Mouse (Mus musculus): ENCODE measurements at regions not wholly inside any gene's neighbourhood (a gene's known extent, or its start where the extent isn't known, plus 50 kb on each side); places are given as distances from the start of the nearest gene placed in this dataset.
"Not testable (repeated sequence)": the region's sequence is repeated elsewhere in the genome, so short reads cannot be mapped to it uniquely, and the experiment has no call there.

- TF ChIP-seq RCOR1 (IDR thresholded peaks at IDR 0.05; ENCODE audit: low read depth, low read length); POLR2A (IDR thresholded peaks at IDR 0.05; ENCODE audit: control insufficient read depth in 1 of 2, insufficient read depth in 1 of 2, low read depth in 1 of 2, low read length in 2 of 2, poor library complexity in 1 of 2); NRF1 (IDR thresholded peaks at IDR 0.05; ENCODE audit: insufficient read depth, low read depth, low read length, poor library complexity, severe bottlenecking); EP300 (IDR thresholded peaks at IDR 0.05; ENCODE audit: low read depth in 1 of 2, low read length in 2 of 2); CTCF (IDR thresholded peaks at IDR 0.05 in 2 of 3, conservative IDR thresholded peaks at IDR 0.05 in 1 of 3; ENCODE audit: control insufficient read depth in 1 of 3, insufficient read depth in 1 of 3, low read depth in 2 of 3, low read length in 3 of 3, poor library complexity in 1 of 3, severe bottlenecking in 1 of 3); MAZ (IDR thresholded peaks at IDR 0.05; ENCODE audit: low read depth, low read length); HCFC1 (IDR thresholded peaks at IDR 0.05; ENCODE audit: low read depth, low read length); MYC (IDR thresholded peaks at IDR 0.05; ENCODE audit: low read depth, low read length); MAX (IDR thresholded peaks at IDR 0.05; ENCODE audit: low read length); ETS1 (IDR thresholded peaks at IDR 0.05; ENCODE audit: low read depth, low read length); GATA1 (IDR thresholded peaks at IDR 0.05; ENCODE audit: low read depth, low read length): not testable (repeated sequence)
Measured at GRCm38 (mm10) chr13:52305328-52305727, 225.8 kb downstream of the Diras2 start.

All from MEL (cell line).